Mouse (Mus musculus): Measurements from ENCODE around the gene Pdcd4.

Gene Pdcd4

GRCm38 (mm10) chr19:53892061-53892460, at the start of gene Pdcd4:
Gene Pdcd4 (plus strand): TSS chr19:53892231.
- DNase-seq (ENCODE audit: low read depth) = no peak

GRCm38 (mm10) chr19:53843972-53844371, 48.1 kb upstream of the Pdcd4 start:
- DNase-seq (ENCODE audit: low read depth) = no peak

GRCm38 (mm10) chr19:53848272-53848995, 43.6 kb upstream of the Pdcd4 start:
- no peak for DNase-seq (ENCODE audit: low read depth)

GRCm38 (mm10) chr19:53850166-53850922, 41.7 kb upstream of the Pdcd4 start:
- no peak for DNase-seq (ENCODE audit: low read depth)

GRCm38 (mm10) chr19:53851352-53851751, 40.7 kb upstream of the Pdcd4 start:
- DNase-seq (ENCODE audit: low read depth) = no peak

GRCm38 (mm10) chr19:53851826-53852698, 40.0 kb upstream of the Pdcd4 start:
- DNase-seq (ENCODE audit: low read depth) = no peak

- DNase-seq (ENCODE audit: low read depth) = no peak
Measured at GRCm38 (mm10) chr19:53852699-53853451, 39.2 kb upstream of the Pdcd4 start.

- DNase-seq (ENCODE audit: low read depth) = no peak
Measured at GRCm38 (mm10) chr19:53854978-53855377, 37.1 kb upstream of the Pdcd4 start.

GRCm38 (mm10) chr19:53855781-53856180, 36.2 kb upstream of the Pdcd4 start:
- no peak for DNase-seq (ENCODE audit: low read depth)

- no peak for DNase-seq (ENCODE audit: low read depth)
Measured at GRCm38 (mm10) chr19:53856794-53857193, 35.2 kb upstream of the Pdcd4 start.

- DNase-seq (ENCODE audit: low read depth) = no peak
Measured at GRCm38 (mm10) chr19:53857962-53858361, 34.1 kb upstream of the Pdcd4 start.

GRCm38 (mm10) chr19:53859149-53859548, 32.9 kb upstream of the Pdcd4 start:
- no peak for DNase-seq (ENCODE audit: low read depth)

GRCm38 (mm10) chr19:53859593-53859992, 32.4 kb upstream of the Pdcd4 start:
- DNase-seq (ENCODE audit: low read depth) = no peak

GRCm38 (mm10) chr19:53861346-53861745, 30.7 kb upstream of the Pdcd4 start:
- DNase-seq (ENCODE audit: low read depth) = no peak

- DNase-seq (ENCODE audit: low read depth) = no peak
Measured at GRCm38 (mm10) chr19:53862573-53863246, 29.3 kb upstream of the Pdcd4 start.

- DNase-seq (ENCODE audit: low read depth) = no peak
Measured at GRCm38 (mm10) chr19:53867238-53867637, 24.8 kb upstream of the Pdcd4 start.

- no peak for DNase-seq (ENCODE audit: low read depth)
Measured at GRCm38 (mm10) chr19:53868125-53868524, 23.9 kb upstream of the Pdcd4 start.

- no peak for DNase-seq (ENCODE audit: low read depth)
Measured at GRCm38 (mm10) chr19:53868796-53869195, 23.2 kb upstream of the Pdcd4 start.

GRCm38 (mm10) chr19:53869427-53870385, 22.3 kb upstream of the Pdcd4 start:
- DNase-seq (ENCODE audit: low read depth) = no peak

GRCm38 (mm10) chr19:53870568-53870967, 21.5 kb upstream of the Pdcd4 start:
- no peak for DNase-seq (ENCODE audit: low read depth)

All from 416B (cell line).